Mouse (Mus musculus) forebrain, postnatal 0 days (tissue): ENCODE data around the gene Otor. TPM values are rescaled to one million over a fixed set of nuclear protein-coding genes. Genes with fewer than 3 reads are reported as not detected.

Experiments used
- ATAC-seq: fragments of 200-750 bp; cut with Nextera tagmentation; 2 replicates; pipeline ENCODE4 v1.8.0; 2017; ENCODE audit warnings: mild to moderate bottlenecking, moderate library complexity
- DNase-seq: peaks from one replicate; pipeline ENCODE4 v3.0.0-alpha.2; 2015
- H3K27ac ChIP-seq: fragments of 300-500 bp; sonication (generic); 2 replicates; pipeline ENCODE4 v1.5.1; 2014; ENCODE audit warnings: low read depth, mild to moderate bottlenecking, antibody characterized with exemption, low read length, moderate library complexity, mixed read lengths
- H3K27me3 ChIP-seq: fragments of 300-500 bp; sonication (generic); 2 replicates; pipeline ENCODE4 v1.6.1; 2014; ENCODE audit warnings: mild to moderate bottlenecking, low read length, mixed read lengths; ENCODE audit not compliant: insufficient read depth
- H3K36me3 ChIP-seq: fragments of 300-500 bp; sonication (generic); 2 replicates; pipeline ENCODE4 v1.6.1; 2014; ENCODE audit warnings: mild to moderate bottlenecking, moderate library complexity; ENCODE audit not compliant: insufficient read depth
- H3K4me1 ChIP-seq: fragments of 300-500 bp; sonication (generic); 2 replicates; pipeline ENCODE4 v1.6.1; 2014; ENCODE audit warnings: antibody characterized with exemption; ENCODE audit not compliant: insufficient read depth
- H3K4me2 ChIP-seq: fragments of 300-500 bp; sonication (generic); 2 replicates; pipeline ENCODE4 v1.6.1; 2014; ENCODE audit warnings: low read depth, mild to moderate bottlenecking, moderate library complexity
- H3K4me3 ChIP-seq: fragments of 300-500 bp; sonication (generic); 2 replicates; pipeline ENCODE4 v1.5.1; 2014; ENCODE audit warnings: low read depth, low read length, mixed read lengths
- H3K9ac ChIP-seq: fragments of 300-500 bp; sonication (generic); 2 replicates; pipeline ENCODE4 v1.6.1; 2014; ENCODE audit warnings: mild to moderate bottlenecking
- H3K9me3 ChIP-seq: fragments of 300-500 bp; sonication (generic); 2 replicates; pipeline ENCODE4 v1.6.1; 2016; ENCODE audit warnings: low read length
- CTCF ChIP-seq: sonication (generic); IDR thresholded peaks from 2 replicates; pipeline ENCODE4 v1.5.1; 2016; ENCODE audit warnings: antibody characterized with exemption, control low read depth, low read depth
- WGBS: fragments of 180-500 bp; shearing (Covaris S2); extraction: QIAGEN DNeasy Blood & Tissue Kit; methylation state at CpG from one replicate; pipeline ENCODE4 v1.1.7; 2014; 5-methylcytosine and 5-hydroxymethylcytosine counted together
- polyA plus RNA-seq: library from polyadenylated mRNA; unstranded; fragments of >200 nt; fragmentation: Nextera tagmentation; extraction: Ambion mirVana; gene quantifications from 2 replicates; pipeline ENCODE4 v1.2.1, GENCODE M21; 2015
- total RNA-seq: library from RNA; depleted of rRNA; stranded (reverse); fragments of >200 nt; gene quantifications from 2 replicates; pipeline ENCODE4 v1.2.3, GENCODE M21; 2014

Gene Otor
- total and polyA plus RNA-seq, 2 experiments from 2014 or later = not detected

DNA sequence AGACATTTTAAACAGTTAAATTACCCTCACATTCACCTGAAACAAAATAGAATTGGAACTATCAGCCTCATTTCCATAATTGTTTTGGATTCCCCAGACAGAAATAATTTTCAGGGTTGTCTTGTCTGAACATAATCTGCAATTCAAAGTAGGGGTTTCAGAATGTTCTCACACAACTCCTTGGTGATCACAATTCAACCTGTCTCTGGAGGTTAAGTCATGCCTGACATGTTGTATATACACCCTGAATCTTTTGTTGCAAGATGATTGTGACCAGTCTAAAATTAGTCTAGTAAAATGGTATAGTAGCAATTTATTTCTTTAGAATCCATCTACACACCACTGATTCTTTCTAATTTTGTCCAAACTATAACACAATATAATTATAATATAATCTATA lies 23.0 kb upstream of the Otor start:
- TF ChIP-seq CTCF = no peak
- no peaks in the 10 kb centered on the region for H3K9me3 ChIP-seq
- no peaks in the 10 kb centered on the region for H3K36me3 ChIP-seq
- H3K4me1 ChIP-seq = no peaks in the 10 kb centered on the region
- H3K4me3 ChIP-seq = no peak overlapping the region
- ATAC-seq (no peak), DNase-seq (no peak)
- no peak overlapping the region for H3K27ac ChIP-seq
- H3K9ac ChIP-seq = no peak overlapping the region
- no peaks in the 10 kb centered on the region for H3K27me3 ChIP-seq
- H3K4me2 ChIP-seq = no peak overlapping the region

DNA sequence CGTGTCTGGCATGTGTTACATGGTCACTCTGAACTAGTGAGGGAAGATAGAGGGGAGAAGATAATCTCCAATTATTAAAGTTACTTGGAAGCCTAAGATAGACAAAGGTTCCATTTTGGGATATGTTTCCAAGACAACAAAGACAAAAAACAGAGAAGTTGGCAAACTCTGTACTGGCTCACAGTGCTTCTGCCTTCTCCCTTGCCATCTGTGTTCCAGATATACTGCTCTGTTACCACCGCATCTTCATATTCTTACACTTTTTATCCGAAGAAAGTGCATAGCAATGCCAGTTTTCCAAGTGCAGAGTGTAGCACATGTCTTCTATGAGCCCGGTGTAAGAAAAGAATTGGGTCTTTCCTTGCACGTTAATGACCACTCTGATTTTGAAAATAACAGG lies 21.5 kb upstream of the Otor start:
- no peak overlapping the region for H3K4me3 ChIP-seq
- WGBS = 66% methylated on average over 5 of the region's 5 CpGs
- TF ChIP-seq CTCF = no peak
- no peak overlapping the region for H3K4me2 ChIP-seq
- ATAC-seq (peak; percentile 83), DNase-seq (peak; percentile 47)
- no peaks in the 10 kb centered on the region for H3K9me3 ChIP-seq
- no peak overlapping the region for H3K27ac ChIP-seq
- no peaks in the 10 kb centered on the region for H3K36me3 ChIP-seq
- no peak overlapping the region for H3K9ac ChIP-seq
- H3K4me1 ChIP-seq = no peaks in the 10 kb centered on the region
- no peaks in the 10 kb centered on the region for H3K27me3 ChIP-seq

DNA sequence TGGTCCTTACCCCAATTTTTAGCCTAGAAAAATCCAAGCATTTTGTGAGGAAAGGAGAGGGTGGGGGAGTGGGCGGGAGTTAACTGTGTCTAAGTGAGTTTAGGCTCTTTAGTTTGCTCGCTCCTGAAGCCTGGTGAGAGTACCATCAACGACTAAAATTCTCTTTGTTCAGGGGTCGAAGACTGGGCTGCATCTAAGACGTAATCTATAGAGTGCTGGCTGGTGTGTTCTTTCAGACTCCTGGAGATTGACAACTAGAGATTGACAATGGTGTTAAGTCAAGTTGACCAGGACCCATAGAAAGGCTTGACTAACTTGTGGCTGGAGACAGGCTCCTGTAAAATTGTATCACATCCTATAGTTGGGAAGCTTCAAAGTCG lies 15.9 kb upstream of the Otor start:
- ATAC-seq (peak; percentile 14; the same call in 1 of the 2 replicates), DNase-seq (no peak)
- peak overlapping the region; percentile 51 for H3K4me3 ChIP-seq
- peak overlapping the region; percentile 49 for H3K4me2 ChIP-seq
- TF ChIP-seq CTCF = no peak
- H3K9ac ChIP-seq = 0 out of 2 replicates have a peak overlapping the region, but pooled peaks have one; percentile 77
- H3K4me1 ChIP-seq = no peaks in the 10 kb centered on the region
- 39% methylated on average over 6 of the region's 6 CpGs for WGBS
- H3K9me3 ChIP-seq = no peaks in the 10 kb centered on the region
- no peak overlapping the region for H3K27ac ChIP-seq
- H3K36me3 ChIP-seq = peaks cover 24% of the 10 kb centered on the region
- no peaks in the 10 kb centered on the region for H3K27me3 ChIP-seq

DNA sequence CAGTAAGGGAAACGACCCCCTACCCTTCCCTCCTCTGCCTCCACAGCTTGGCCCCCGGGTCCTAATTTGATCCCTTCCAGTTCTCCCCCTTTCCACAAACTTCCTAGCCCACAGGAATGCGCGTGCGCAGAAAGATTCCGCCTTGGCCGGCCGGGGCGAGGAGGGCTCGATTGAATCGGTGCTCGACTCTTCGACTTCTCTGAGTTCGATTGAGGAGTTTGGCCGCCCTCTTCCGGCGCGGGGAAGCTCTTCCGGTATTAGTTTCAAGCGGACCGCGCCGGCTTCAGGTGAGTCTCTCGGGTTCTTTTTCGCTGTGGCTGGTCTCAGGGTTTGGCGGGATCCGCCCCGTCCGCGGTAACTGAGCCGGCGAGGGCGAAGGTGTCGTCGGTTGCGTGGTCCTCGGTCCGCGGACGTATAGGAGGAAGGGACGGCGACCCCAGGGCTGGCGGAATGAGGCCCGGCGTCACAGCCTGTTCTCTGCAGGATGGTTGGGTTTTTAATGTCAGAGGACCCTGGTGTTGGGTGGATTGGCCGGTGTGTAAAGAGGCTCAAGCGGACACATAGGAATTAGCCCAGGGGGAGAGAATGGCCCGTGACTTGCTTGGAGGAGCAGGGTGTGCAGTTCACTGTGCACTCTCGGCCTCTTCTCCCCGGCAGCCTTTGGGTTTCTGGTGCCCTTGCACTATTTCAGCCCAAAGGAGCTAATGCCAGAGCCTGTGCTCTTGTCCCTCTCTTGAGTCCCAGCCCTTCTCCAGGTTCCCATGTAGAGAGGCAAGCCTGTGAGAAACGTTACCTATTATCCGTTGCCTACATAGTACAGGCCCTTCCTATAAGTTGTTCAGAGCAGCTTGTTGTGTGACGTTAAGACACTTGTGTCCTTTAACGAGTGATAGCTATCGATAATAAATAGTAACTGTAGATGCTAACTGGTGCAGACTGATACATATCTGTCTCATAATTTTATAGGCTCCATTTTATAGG lies 15.2 kb upstream of the Otor start, which contains the start of gene Snrpb2:
Snrpb2 (plus strand) TSS at position 228 of the 981 bp plus-strand sequence.
- peak within 1 kb of the TSS; percentile 77 for H3K9ac ChIP-seq
- H3K27me3 ChIP-seq = no peaks in the 10 kb centered on the region
- H3K4me2 ChIP-seq = peak within 1 kb of the TSS; percentile 56
- peaks cover 24% of the 10 kb centered on the region for H3K36me3 ChIP-seq
- H3K9me3 ChIP-seq = no peaks in the 10 kb centered on the region
- ATAC-seq = peak; percentile 95
- H3K4me3 ChIP-seq = peak within 1 kb of the TSS; percentile 51
- peak; percentile 93 for DNase-seq
- WGBS = 1% methylated on average over 55 of the region's 55 CpGs
- no peaks in the 10 kb centered on the region for H3K4me1 ChIP-seq
- TF ChIP-seq CTCF = peak; percentile 61
- H3K27ac ChIP-seq = peak within 1 kb of the TSS; percentile 42

DNA sequence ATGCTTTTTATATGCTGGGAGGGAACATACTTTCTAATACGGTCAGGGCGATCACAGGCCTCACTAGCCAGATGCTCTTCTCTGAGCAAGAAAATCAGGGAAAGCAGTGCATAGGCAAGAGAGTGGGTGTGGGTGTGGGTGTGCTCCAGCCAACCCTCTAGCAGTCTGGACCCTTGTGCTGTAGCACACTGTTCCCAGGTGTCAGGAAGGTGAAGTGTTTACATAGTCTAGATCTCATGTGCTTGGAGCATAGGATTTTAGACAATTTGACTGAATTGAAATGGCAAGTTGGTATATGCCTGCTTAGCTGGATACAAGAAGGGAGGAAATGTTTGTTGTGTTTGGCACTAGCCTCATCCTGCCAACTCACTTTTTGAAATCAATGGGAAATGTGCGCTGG lies 12.4 kb upstream of the Otor start:
- no peak for ATAC-seq
- Histone ChIP-seq H3K9me3 (no peaks in the 10 kb centered on the region), H3K36me3 (peaks cover 46% of the 10 kb centered on the region), H3K9ac (no peak overlapping the region), H3K4me1 (no peaks in the 10 kb centered on the region), H3K27ac (no peak overlapping the region), H3K27me3 (no peaks in the 10 kb centered on the region), H3K4me2 (no peak overlapping the region), H3K4me3 (no peak overlapping the region)
- DNase-seq = no peak
- no peak for TF ChIP-seq CTCF
- WGBS = 97% methylated on average over 3 of the region's 3 CpGs

DNA sequence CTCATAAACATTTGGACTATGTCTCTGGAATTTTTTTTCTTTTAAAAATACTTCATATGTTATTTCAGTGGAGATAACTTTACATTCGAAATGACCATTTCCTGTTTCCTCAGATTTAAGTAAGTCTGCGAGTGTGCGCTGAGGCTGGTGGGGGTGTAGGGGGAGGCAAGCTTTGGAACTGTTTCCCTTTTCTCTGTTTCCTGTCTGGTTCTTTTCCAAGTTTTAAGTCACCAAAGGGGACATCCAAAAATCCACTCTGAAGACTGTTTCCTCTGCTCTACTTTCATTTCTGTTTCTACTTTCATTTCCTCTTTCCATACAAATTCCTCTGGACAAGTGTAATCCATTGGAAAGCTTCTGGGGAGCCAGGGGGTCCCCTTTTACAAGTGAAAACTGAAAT lies 3.4 kb downstream of the Otor start:
- H3K9ac ChIP-seq = no peak overlapping the region
- no peak overlapping the region for H3K4me3 ChIP-seq
- no peak overlapping the region for H3K4me2 ChIP-seq
- no peaks in the 10 kb centered on the region for H3K36me3 ChIP-seq
- ATAC-seq = no peak
- no peaks in the 10 kb centered on the region for H3K27me3 ChIP-seq
- no peaks in the 10 kb centered on the region for H3K9me3 ChIP-seq
- H3K4me1 ChIP-seq = no peaks in the 10 kb centered on the region
- DNase-seq = no peak
- WGBS = 83% methylated on average over 3 of the region's 3 CpGs
- no peak for TF ChIP-seq CTCF
- H3K27ac ChIP-seq = no peak overlapping the region

DNA sequence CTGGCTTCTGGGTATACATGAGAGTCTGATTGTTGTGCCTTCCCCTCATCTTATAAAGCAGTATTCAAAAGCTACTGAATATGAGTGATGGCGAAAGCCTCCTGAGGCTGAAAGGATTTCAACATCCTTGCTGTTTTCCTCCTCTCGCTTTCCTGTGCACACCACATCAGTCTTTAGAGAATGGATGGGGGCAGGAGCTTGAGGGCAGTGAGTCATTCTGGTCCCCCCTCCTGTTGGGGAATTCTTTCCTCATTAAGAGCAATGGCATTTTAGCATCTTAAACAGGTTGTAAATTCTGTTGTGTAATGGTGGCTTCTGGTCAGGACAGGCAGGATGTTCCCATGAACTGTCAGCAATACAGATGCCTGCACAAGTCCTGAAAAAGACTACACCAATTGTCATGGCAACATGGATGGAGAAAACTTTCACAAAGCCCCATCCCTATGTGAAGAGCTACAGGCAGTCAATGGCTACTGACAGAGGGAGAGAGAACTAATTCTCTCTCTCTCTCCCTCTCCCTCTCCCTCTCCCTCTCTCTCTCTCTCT lies 6.7 kb downstream of the Otor start:
- ATAC-seq (no peak), DNase-seq (no peak)
- H3K36me3 ChIP-seq = no peaks in the 10 kb centered on the region
- H3K9ac ChIP-seq = no peak overlapping the region
- no peaks in the 10 kb centered on the region for H3K4me1 ChIP-seq
- no peak overlapping the region for H3K27ac ChIP-seq
- no peaks in the 10 kb centered on the region for H3K9me3 ChIP-seq
- no peak for TF ChIP-seq CTCF
- no peak overlapping the region for H3K4me2 ChIP-seq
- H3K4me3 ChIP-seq = no peak overlapping the region
- 58% methylated on average over 2 of the region's 2 CpGs for WGBS
- H3K27me3 ChIP-seq = no peaks in the 10 kb centered on the region
